Mouse (Mus musculus) skeletal muscle tissue, adult 2 months (tissue): ENCODE results near the gene Tmem221.

ENCODE experiments used
- DNase-seq: peaks from one replicate; pipeline ENCODE4 v3.0.0-alpha.2; 2012; ENCODE audit warnings: low read depth, low spot score

The Tmem221 gene

GRCm38 (mm10) chr8:71558071-71558957, at the start of gene Tmem221:
Gene Tmem221 (minus strand): TSS chr8:71558871.
- DNase-seq = no peak

DNA sequence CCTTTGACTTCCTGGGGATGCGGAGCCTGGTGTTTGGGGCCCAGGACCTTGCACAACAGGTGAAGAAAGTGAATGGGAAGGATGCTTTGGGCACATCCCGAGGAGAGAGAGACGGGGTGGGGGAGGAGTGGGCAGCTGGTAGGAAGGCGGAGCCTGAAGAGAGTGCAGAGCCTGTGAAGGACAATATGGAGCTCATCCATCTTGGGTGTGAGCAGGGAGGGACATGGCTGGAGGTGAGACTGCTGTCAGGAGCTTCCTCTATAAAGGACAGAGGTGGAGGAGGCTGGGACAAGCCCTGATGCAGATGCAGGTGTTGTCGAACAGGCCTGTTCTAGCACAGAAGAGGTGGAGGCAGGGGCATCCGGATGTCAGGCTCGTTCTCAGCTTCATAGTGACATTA, 45.4 kb upstream of the Tmem221 start:
- no peak for DNase-seq

GRCm38 (mm10) chr8:71602666-71603334, 44.1 kb upstream of the Tmem221 start:
- peak; percentile 45 for DNase-seq

GRCm38 (mm10) chr8:71601939-71602665, 43.4 kb upstream of the Tmem221 start:
- no peak for DNase-seq

- no peak for DNase-seq
Observed at GRCm38 (mm10) chr8:71598841-71599240, 40.2 kb upstream of the Tmem221 start.

DNA sequence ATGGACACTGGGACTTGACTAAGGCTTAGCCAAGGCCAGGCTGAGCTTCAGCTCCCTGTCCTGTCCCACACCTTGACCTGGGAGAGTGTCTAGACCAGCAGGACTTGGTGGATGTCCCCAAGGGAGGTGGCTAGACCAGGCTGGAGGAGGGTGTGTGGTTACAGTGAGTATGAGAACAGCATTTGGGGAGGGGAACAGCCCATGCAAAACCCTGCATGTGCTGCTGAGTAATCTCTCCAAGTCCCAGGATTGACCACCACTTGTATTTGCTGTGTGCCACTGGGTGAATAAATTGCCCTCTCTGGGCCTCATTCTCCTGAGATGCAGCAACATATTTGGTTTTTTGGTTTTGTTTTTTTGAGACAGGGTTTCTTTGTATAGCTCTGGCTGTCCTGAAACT, 39.7 kb upstream of the Tmem221 start:
- DNase-seq = no peak

DNA sequence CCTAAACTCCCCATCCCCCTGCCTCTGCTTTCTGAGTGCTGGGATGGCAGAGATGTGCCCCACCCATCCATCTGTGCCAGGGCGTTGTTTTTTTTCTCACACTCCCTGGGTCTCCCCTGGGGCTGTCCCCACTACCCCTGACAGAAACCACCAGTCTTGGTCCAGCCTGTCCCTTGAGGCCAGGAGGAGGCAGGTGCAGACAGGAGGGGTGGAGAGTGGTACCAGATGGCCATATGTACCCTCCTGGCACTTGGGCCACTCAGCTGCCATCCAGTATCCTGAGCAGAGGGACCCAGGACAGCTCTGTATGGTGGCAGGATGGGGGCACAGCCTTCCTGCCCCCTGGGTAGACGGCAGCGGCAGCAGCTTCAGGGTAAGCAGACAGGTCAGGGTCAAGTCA, 38.8 kb upstream of the Tmem221 start, which contains the start of gene Fam129c:
Fam129c (plus strand) TSS at position 198 of the 400 bp plus-strand sequence.
- no peak for DNase-seq

DNA sequence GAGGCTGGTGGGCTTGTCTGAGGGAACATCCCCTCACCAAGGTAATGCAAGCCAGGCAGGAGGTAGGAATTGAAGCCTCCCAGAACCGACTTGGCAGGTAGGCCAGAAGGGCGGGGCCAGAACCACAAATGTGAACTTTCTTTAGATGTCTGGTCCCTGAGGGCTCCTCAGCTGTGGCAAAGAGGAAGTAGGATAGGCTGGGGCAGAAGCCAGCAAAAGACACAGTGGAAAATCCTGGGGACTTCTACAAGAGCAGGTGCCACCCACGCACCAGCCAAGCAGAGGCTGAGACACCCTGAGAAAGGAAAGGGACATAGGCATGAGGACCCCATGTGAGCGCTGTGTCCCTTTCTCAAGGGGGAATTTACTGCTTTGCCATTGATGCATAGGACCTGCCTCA, 38.1 kb upstream of the Tmem221 start:
- DNase-seq = no peak

GRCm38 (mm10) chr8:71596384-71596783, 37.7 kb upstream of the Tmem221 start:
- no peak for DNase-seq

DNA sequence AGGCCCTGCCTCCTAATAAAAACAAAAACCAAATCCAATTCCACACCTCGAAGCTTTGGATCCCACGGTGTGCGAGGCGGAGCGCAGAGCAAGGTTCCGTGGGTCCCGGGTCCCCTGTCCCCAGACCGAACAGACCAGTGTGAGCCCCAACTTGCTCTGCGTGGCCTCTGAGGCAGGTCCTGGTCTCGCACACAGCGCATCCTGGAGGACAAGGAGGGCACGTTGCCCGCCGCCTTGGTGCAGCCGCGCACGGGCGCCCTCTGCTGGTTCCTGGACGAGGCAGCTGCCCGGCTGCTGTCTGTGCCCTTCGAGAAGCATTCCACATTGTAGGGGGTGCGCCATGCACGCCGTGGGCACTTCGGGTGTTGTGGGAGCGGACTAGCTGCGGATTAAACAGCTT, 37.2 kb upstream of the Tmem221 start:
- DNase-seq = peak; percentile 76

DNA sequence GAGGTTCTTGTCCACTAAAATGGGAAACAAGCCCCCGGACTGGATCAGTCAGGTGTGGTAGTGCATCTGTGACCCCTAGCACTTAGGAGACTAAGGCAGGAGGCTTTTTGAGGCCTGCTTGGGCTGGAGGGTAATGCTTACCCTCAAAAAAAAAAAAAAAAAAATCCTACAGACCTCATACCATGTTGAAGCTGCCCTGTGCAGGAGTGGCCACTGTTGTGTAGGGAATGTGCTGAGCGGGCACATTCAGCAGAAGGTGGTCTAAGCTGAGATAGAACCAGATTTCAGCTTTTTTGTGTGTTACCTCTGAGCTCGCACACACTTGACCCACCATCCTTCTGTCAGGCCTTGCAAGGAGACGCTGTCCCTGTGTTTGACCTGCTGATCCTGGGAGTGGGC, 35.7 kb upstream of the Tmem221 start:
- DNase-seq = no peak

- DNase-seq = no peak
Observed at GRCm38 (mm10) chr8:71593556-71594323, 35.1 kb upstream of the Tmem221 start.

- DNase-seq = peak; percentile 81
Observed at GRCm38 (mm10) chr8:71592374-71593170, 33.9 kb upstream of the Tmem221 start.

GRCm38 (mm10) chr8:71591471-71592373, 33.1 kb upstream of the Tmem221 start, which contains the start of gene Pgls:
Gene Pgls (plus strand): TSS chr8:71592176.
- DNase-seq = peak; percentile 96

DNA sequence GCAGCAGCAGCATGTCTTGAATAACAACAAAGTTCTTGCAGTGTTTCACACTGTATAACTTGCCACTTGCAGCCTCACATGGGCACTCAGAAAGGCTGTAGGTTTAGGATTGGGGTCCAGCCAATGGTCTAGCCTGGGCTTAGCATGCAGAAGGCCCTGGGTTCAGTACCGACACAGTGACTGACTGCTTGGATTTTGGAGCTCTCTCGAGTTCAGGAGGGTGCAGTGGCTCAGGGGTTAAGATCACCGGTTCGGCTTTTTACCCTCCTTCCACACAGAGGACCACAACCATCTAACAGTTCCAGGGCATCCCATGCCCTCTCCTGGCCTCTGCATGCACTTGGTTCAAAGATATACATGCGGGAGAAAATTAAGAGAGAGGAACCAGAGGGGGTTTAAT, 32.3 kb upstream of the Tmem221 start:
- no peak for DNase-seq

- no peak for DNase-seq
Observed at GRCm38 (mm10) chr8:71588762-71589161, 30.1 kb upstream of the Tmem221 start.

DNA sequence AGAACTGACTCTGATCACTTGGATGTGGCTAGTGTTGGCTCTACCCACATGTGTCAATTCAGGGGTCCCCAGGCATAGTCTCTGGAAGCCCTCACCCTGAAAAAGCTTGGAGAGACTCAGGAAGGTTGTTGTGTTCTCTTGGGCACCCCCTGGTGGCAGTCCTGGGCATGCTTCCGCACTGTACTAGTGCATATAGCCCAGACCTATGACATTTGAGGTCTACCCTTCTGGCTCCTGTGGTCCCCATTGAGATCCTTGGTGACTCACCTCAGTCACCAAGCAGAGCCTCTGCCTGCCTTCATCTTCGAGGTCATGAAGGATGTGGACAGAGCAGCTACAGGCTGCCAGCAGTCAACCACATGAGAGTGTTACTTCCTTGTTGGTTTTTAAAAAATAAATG, 28.2 kb upstream of the Tmem221 start:
- DNase-seq = no peak

DNA sequence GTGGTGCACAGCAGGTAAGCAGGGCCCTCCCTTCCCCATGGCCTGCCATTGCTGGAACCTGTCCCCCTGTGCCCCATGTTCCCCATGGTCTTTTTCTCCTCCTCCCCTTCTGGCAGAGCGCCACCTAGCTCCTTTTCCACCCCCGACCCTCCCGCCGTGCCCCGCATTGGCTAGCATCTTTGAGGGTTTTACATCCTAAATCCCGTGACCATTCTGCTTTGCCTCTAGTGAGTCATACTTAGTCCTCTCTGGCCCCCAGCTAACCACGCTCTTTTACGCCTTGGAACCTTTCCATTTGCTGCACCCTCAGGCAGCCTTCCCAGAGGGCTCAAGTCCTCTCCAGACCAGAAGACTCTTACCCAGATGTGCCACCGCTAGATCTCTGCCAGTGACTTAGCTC, 21.5 kb upstream of the Tmem221 start:
- DNase-seq = no peak

DNA sequence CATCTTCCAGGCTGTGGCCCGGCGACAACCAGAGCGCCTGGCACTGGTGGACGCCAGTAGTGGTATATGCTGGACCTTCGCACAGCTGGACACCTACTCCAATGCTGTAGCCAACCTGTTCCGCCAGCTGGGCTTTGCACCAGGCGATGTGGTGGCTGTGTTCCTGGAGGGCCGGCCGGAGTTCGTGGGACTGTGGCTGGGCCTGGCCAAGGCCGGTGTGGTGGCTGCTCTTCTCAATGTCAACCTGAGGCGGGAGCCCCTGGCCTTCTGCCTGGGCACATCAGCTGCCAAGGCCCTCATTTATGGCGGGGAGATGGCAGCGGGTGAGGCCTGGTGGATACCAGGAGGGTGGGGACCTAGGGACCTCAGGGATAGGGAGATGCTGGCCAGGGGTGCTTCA, 20.8 kb upstream of the Tmem221 start:
- peak; percentile 78 for DNase-seq
